Mouse (Mus musculus) spleen, postnatal 4 days (tissue): Measurements from ENCODE around the gene Mmab.
A peak's percentile ranks its signal among the peaks of the same experiment; 100 is the strongest.

Source experiments
- DNase-seq, 2 experiments: peaks; one replicate each; pipeline ENCODE4 v3.0.0; 2022; ENCODE audit warnings: low spot score in 2 of 2

Mmab gene

DNA sequence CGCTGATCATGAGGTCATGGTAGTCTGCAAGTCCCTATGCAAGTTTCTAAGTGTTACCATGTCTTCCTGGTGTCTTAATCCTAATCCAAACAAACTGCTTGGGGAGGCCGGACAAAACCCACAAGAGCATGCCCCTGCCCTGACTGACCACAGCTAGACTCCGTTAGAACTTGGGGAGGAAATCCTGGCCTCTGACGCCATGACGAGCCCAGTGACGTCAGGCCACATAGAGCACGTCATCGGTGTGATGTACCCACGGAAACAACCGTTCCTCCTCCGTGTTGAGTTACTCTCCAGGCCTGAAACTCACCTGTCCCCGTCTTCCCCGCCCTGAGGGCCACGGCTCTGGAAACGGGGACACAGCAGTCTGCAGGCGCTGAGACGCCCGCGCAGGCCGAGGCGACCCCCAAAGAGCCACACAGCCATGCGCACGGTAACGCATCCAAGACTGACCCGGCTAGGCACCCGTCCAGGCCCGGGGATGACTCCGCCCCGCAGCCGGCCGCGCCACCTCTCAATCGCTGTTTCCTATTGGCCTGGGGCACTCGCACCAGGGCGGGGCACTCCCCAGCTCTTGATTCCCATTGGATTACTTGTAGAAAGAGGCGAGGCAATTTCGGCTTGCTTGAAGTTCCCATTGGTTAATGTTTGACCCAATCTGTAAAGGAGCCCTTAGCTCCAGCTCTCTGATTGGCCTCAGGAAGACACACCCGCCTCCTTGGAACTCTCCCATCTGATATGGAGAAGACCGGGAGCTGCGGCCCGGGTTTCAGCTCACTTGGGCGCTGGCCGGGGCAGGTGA, at the start of gene Mmab, which contains the start of gene Mvk:
Gene Mmab, minus strand, starts transcription at position 495 of the 802 bp plus-strand sequence.
Gene Mvk, plus strand, starts transcription at position 704 of the 802 bp plus-strand sequence.
- peak; percentile 94 to 98 for DNase-seq

DNA sequence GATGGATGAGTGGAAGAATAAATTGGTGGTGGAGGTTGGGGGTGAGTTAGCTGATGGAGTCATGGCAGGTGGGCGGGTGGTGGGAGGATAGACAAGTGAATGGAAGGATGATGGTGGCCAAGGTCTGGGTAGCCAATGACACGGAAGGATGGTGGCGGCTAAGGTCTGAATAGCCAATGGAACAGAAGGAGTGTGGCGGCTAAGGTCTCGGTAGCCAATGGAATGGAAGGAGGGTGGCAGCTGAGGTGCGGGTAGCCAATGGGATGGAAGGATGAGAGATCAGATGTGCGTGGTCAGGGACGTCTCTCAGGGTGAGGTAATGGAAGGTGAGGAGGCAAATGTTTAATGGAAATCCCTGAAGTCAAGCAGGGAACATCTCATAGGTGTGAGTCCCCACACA, 46.4 kb upstream of the Mmab start:
- no peak for DNase-seq

DNA sequence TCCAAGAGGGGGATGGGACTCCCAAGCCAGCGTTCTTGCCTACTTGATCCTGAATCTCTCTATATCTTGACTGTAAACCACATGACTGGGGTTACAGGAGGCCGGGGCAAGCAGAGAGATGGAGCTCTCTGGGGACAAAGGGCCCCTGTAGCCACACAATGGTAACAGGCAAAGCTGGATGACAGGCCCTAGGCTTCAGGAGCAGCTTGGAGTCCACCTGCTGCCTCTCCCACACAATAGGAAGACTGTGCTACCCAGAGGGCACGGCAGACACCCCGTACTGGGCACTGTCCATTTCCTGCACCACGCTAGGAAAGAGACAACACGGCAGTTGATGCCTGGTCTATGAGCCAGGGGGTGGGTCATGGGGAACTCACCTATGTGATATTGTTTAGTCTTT, 45.7 kb upstream of the Mmab start:
- DNase-seq: no peak

DNA sequence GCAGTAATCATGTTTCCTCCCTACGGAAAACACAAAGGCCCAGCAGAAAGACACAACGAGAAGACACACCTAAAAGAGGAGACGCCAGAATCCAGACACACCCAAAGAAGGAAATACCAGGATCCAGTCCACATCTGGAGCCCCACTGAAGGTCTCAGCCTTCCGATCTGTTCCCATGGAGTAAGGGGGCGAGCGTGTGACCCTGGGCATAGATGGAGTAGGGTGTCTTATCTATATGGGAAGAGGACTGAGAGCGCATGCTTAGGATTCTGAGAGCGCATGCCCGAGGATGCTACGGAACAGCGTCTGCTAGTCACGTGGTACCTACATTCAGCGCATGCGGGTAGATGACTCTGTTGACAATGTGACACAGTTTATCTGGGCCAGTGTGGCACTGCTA, 41.8 kb upstream of the Mmab start:
- DNase-seq: no peak

DNA sequence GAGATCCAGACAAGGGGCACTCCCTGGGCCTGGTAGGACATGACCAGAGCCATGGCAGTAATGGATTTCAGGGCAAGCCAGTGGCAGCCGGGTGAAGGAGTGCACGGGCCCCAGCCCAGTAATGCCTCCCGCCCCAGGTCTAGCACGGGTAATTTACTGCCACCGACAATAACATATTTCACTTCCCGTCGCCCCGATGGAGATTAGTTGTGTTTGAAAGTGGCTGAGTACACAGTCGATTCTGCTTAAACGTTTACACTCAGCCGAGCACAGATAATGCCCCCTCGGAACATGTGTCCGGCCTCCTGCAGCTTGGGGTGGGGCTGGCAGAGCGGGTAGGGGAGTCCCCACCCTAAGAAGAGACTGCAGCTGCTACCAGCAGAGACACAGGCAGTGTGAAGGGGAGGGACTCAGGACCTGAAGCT, 38.7 kb upstream of the Mmab start:
- DNase-seq: peak in 1 of 2 experiments; percentile 39

DNA sequence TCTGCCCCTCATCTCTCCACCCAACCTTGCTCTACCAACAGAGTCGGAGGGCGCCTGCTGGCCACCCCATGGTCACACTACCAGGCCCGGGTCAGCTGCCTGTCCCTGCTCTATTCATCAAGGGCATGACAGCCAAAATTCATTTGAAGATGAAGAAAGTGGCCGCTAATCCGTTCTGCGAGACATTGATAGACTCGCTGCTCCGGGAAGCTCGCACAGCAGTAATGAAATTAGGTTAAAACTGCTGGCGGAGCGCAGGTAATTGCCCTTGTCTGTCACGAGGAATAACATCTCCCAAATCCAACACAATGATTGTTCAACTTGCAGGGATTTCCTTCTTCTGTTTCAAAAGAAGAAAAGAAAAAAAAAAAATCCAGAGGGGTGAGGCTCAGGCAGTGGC, 34.4 kb upstream of the Mmab start:
- DNase-seq: no peak

DNA sequence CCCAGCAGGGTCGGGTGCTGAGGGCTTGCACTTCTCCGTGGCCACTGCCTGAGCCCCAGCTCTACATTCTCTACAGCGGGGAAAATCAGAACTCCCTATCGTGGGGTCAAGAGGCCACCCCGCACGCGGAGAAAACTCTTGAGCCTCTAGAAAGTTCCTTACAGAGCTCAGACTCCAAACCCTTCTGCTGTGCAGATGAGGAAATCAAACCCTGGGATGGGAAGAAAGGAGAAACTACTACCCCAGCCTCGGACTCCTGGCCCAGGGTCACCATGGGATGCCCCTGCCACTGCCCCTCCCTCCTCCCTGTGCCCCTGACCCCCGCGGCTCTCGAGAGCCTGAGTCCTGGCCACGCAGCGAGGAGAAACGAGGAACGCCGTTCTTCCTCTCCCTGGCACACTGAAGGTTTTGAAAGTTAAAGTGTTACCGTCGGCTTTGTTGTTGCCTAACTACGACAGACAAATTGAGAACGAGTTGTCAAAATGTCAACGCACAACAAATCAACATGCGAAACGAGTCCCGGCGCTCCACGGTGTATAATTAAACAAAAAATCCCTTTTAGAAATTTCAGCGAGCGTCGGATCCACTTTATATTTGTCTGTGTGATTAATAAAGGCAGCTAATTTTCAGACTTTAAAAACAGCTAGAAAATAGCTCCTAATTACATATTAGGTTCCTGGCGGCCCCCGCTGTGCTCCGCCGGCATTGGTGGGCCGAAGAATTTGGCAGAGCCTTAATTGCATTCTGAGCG, 31.1 kb upstream of the Mmab start:
- no peak for DNase-seq

DNA sequence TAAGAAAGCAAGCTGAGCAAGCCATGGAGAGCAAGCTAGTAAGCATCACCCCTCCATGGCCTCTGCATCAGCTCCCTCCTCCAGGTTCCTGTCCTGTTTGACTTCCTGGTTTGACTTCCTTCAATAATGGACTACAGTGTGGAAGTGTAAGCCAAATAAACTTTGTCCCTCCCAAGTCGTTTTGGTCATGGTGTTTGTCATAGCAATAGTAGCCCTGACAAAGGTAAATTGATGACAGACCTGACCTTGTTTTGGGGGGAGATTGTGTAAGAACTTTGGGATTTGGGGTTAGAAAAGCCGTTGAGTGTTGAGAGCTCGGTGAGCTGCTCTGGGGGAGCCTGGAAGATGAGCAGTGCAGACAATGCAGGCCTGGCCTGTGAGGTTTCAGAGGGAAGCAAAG, 26.5 kb upstream of the Mmab start:
- no peak for DNase-seq

DNA sequence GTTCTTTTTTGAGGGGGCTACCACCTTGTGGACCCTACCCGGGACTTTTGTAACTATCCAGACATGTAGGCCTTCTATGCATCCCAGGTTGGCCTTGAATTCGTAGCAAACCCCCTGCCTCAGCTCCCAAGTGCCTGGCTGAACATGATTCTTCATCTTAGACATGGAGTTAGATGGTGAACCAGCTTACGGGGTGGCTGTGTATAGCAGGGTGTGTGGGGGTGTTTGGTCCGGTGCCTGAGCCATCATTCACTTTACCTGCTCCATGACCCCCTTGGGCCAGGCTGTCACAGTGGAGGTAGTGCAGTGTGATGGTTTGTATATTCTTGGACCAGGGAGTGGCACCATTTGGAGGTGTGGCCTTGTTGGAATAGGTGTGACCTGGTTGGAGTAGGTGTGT, 24.1 kb upstream of the Mmab start:
- no peak for DNase-seq

DNA sequence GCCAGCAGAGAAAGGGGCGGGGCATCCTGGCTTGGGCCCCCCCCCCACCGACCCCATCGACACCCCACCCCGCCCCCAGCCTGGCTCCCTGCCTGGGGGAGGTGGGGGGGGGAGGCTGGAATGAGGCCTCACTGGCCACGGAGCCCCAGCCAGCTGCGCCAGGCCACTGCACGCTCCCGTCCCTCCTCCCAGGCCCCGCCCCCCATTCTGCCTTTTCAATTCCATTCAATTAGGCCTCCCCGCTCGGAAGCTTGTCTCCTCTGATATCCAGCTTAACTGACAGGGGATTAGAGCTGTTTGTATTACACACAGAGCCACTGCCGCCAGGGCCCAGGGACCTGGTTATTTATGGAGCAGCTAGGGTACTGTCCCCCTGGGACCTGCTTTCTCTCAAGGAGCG, 23.6 kb upstream of the Mmab start:
- DNase-seq: no peak

DNA sequence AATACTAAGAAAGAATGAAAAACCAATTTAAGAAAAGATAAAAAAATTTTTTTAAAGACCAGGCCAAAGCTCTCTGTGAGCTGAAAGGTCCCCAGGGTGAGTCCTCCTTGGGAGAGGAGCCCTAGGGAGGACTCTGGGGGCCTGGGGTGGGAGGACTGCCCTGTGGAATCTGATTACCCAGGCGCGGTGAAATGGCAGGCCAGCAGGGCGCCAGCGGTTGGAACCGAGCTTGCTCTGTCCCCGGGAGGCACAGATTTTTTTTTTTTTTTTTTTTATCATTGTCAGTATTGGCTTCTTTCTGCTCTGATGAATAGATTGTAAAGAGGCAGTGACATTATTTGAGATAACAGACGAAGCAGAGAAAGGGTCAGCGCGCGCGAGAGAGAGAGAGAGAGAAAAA, 23.2 kb upstream of the Mmab start:
- DNase-seq: no peak

DNA sequence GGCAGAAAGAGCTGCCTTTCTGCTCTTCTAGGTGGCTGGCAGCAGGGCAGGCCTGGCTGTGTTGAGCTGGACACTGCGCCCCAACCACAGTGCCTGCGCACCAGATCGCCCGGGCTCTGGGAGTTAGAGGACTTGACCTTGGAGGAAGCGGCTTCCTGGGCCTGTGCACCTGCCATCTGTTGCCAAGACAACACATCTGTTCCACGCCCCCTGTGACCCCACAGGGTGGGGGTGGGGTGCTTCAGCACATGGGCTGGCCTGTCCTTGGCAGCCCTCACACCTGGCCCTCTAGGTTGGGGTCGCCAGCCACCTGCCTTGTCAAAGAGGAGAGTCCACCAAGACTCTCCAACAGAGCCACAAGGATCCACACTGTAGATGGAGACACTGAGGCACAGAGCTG, 21.8 kb upstream of the Mmab start:
- no peak for DNase-seq

DNA sequence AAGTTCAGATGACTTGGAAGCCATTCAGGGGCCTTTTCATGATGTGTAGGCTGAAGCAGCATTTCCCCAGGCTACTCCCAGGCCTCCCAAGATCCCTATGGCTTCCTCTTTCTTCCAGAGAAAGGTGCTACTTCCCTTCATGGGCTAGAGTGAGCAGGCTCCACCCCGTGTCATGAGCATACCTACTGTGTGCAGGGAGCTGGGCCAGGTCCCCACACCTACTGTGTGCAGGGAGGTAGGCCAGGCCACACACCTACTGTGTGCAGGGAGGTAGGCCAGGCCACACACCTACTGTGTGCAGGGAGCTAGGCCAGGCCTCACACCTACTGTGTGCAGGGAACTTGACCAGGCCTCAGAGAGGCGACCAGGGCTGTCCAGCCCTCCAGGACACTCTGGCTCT, 20.7 kb upstream of the Mmab start:
- DNase-seq: no peak

DNA sequence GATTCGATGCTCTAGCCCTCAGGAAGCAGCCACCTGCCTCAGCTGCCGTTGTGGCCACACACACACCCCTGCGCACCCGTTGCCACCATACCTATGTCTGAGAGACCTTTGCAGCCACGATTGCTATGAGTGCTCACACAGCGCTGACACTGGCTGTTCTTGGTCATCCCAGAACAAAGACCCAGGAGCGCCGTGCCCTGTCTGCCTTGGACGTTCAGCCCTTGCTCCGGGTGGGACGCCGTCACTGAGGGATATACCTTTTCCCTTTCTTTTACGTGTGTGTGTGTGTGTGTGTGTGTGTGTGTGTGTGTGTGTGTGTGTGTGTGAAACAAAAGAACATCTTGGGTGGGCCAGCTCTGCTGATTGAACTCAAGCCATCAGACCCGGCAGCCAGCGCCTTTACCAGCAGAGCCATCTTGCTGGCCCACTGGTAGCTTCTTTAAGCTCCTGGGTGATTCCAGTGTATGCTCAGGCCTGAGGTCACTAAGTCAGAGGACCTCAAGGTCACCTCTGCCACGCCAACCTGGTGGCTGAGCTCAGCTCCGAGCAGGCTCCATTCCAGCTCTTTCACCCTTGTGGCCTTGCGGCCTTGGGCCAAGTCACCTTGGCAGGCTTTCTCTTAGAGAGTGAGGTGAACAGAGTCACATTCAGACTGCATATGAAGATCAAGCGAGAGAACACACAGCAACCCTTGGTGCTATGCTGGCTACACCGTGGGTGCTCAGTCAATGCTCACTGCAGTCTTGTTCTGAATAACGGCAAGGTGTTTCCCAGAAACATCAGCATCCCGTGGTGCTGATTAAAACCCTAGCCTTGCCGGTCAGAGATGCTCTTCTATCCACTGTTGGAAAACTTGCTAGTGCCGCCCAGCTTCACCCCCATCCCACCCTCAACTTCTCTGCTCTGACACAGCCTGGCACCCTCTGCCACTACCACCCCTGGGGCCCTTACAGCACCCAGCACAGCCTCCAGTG, 18.5 kb upstream of the Mmab start:
- DNase-seq: no peak

DNA sequence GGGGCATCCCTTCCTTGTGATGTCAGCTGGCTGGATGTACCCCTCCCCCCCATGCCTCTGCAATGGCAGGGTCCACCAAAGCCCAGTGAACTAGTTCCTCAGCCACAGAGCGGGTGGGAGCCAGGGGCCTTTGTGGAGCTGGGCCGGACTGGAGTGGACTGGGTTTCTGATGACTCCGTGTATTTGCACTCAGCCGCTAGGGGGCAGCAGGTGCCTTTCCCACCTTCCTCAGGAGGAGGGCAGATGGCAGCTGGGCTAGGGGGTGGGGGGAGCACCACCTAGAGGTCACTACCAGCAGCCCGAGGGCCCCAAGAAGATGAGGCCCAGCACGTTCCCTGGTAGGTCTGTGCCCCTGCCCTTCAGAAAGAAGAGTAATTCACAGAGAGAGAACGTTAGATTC, 17.4 kb upstream of the Mmab start:
- peak; percentile 73 to 91 for DNase-seq

DNA sequence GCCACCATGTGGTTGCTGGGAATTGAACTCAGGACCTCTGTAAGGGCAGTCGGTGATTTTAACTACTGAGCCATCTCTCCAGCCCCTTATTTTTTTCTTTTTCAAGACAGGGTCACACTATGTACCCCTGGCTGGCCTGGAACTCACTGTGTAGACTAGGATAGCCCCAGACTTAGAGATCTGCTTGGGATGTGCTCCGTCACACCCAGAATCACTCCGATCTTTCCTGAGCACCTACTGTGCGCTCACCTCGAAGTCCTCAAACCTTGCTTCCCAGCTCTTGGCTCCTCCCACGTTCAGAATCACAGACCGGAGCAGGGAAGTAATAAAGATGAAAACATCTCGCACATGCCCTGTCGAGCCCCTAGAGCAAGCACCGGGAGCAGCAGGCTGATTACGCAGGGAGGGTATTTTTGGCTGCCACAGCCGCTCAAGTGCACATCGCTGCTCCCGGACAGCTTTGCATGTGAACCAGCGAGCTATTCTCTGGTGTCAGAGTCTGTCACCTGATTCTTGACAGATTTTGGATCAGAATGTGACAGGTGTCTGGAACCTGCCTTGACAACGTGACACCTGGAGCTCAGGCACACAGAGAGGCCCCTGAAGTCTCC, 13.2 kb upstream of the Mmab start:
- no peak for DNase-seq

DNA sequence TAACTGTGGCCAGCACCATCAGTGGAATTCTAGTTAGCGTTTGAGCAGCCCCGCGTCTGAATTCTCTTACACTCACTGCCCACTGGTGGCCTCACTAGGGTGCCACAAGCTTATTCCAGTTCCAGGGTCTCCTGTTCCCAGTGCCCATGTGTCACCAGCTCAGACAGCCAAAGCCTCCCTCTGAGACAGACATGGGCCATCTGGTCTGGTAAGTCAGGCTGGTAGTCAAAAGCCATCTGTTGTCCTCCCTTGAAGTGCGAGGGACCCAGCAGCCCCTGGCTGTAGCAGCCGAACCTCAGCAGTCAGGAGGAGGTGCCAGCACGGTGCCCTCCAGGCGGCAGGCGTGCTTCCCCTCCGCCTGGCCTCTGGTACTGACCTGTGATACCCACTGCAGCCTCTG, 12.4 kb upstream of the Mmab start:
- no peak for DNase-seq

DNA sequence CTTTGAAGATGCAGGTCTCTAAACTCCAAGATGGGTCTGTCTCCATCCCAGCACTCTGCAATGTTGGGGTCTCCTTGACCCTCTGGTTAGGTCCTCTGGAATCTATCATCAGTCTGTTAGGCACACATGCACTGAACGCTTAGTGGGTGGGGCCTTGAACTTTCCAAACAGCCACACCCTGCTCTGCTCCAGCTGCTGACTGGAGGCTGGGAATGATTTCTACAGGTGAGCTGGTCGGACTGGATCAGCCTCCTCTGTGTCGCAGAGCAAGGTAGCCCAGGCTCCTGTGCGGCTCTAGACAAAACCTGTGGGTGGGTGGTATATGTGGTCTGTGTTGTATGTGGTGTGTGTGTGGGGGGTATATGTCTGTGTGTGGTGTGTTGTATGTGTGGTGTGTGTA, 5.2 kb upstream of the Mmab start:
- DNase-seq: no peak

DNA sequence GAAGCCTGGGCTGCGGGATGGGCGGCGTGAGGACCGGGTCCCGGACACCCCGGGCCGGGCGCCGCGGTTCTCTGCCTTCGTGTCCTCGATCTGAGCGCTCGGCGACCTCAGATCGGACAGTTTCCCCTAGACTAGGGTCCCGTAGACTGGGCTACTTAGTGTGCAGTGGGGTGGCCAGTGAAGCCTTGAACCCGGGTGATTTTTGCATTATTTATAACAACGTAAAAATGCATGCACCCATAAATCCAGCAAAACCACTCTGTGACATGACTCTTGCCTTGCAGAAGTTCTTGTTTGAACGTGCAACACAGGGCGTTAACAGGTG, 470 bp upstream of the Mmab start:
- DNase-seq: no peak

DNA sequence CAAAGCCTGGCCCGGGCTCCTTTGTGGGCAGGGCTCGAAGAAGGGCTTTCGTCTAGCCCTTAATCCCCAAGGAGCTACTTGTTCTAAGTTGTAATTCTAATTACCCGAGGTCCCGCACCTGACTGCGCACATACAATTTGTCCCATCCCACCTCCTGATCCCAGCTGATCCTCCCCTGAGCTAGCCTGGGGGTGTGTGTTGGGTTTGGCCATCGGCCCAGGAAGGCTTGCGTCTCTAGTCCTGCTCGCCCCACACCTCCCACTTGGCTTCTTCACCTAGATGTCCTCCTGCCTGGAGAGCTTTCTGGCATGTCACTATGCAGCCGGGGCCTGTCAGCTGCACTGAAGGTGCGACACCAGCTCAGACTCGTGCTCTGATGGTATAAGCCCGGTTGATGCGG, 8.3 kb downstream of the Mmab start:
- no peak for DNase-seq

DNA sequence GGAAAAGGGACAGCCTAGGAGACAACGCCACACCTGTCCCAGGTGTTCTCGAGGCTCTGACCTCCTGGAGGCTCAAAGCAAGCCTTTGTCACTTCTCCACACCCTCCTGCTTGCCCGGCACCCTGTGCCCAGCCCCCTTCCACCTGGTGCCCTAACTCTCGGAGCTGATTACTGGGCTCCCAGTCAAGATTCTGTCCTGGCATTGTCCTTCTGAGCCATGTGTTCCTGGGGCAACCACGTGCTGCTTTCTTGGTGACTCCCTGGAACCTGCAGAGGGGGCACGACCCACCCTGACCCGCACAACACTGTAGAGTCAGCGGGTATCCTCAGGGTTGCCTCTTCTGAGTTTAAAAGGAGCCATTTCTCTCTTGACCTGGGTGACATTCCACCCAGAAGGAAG, 9.5 kb downstream of the Mmab start:
- DNase-seq: no peak

DNA sequence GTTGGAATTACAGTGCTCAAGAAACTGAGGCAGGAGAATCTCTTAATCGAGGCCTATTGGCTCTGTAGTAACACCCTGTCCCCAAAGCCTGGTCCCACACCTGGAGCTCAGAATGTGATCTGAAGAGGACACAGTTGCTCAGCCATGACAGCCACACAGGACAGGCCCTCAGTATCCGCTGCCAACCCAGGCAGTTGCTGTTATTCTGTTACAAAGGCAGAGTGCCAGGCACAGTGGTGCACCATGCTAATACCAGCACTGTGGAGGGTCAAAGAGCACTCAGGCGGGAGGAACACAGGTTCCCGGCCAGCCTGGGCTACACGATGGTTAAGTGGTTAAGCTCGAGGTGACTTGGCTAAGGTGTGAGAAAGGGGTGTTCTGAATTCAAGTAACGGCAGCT, 14.1 kb downstream of the Mmab start:
- no peak for DNase-seq
